Mouse (Mus musculus) left cerebral cortex, adult 18-20 months (tissue): ENCODE data around the gene Slc34a3. TPM values are rescaled to one million over a fixed set of nuclear protein-coding genes. Genes with fewer than 3 reads are reported as not detected.
A peak's percentile ranks its signal among the peaks of the same experiment; 100 is the strongest.

Experiments used
- DNase-seq, 2 experiments: peaks; one replicate each; pipeline ENCODE4 v3.0.0; 2021 to 2022; ENCODE audit warnings: low spot score in 2 of 2, mixed read lengths in 1 of 2
- total RNA-seq, 2 experiments: library from RNA; stranded (reverse); gene quantifications; 2 replicates each; pipeline ENCODE4 v1.2.3; 2021

Gene Slc34a3
- total RNA-seq, 2 experiments from 2014 or later, result not detected

- no peak for DNase-seq
Observed at GRCm38 (mm10) chr2:25252331-25252730, 18.2 kb upstream of the Slc34a3 start.

GRCm38 (mm10) chr2:25246183-25247072, 12.3 kb upstream of the Slc34a3 start, which contains the start of gene AL732309.1:
Gene AL732309.1, minus strand, starts transcription at chr2:25246863.
- DNase-seq, result no peak

- no peak for DNase-seq
Observed at GRCm38 (mm10) chr2:25244144-25244543, 10.0 kb upstream of the Slc34a3 start.

- DNase-seq, result no peak
Observed at GRCm38 (mm10) chr2:25243342-25243741, 9.2 kb upstream of the Slc34a3 start.

GRCm38 (mm10) chr2:25242101-25242506, 7.9 kb upstream of the Slc34a3 start, which contains the start of the genes Rnf208 and Cysrt1:
Gene Rnf208, plus strand, starts transcription at chr2:25242255.
Gene Cysrt1, minus strand, starts transcription at chr2:25242452.
- DNase-seq, result peak; percentile 45 to 62

- DNase-seq, result no peak
Observed at GRCm38 (mm10) chr2:25241438-25241775, 7.2 kb upstream of the Slc34a3 start.

- peak; percentile 69 to 75 for DNase-seq
Observed at GRCm38 (mm10) chr2:25240723-25241437, 6.7 kb upstream of the Slc34a3 start.

- DNase-seq, result no peak
Observed at GRCm38 (mm10) chr2:25240310-25240709, 6.1 kb upstream of the Slc34a3 start.

GRCm38 (mm10) chr2:25239766-25240165, 5.6 kb upstream of the Slc34a3 start:
- DNase-seq, result no peak

- no peak for DNase-seq
Observed at GRCm38 (mm10) chr2:25238106-25238505, 3.9 kb upstream of the Slc34a3 start.

- DNase-seq, result no peak
Observed at GRCm38 (mm10) chr2:25237522-25237921, 3.4 kb upstream of the Slc34a3 start.

- no peak for DNase-seq
Observed at GRCm38 (mm10) chr2:25236614-25237013, 2.5 kb upstream of the Slc34a3 start, which contains the start of gene Rnf224. Gene Rnf224, minus strand, starts transcription at chr2:25236787.

GRCm38 (mm10) chr2:25234551-25235220, 522 bp upstream of the Slc34a3 start:
- DNase-seq, result no peak

- no peak for DNase-seq
Observed at GRCm38 (mm10) chr2:25233421-25233820, 743 bp downstream of the Slc34a3 start.

GRCm38 (mm10) chr2:25231038-25231437, 3.1 kb downstream of the Slc34a3 start:
- DNase-seq, result no peak

- no peak for DNase-seq
Observed at GRCm38 (mm10) chr2:25230581-25230980, 3.6 kb downstream of the Slc34a3 start.

GRCm38 (mm10) chr2:25229582-25229981, 4.6 kb downstream of the Slc34a3 start:
- DNase-seq, result no peak

GRCm38 (mm10) chr2:25228995-25229530, 5.1 kb downstream of the Slc34a3 start:
- no peak for DNase-seq

- DNase-seq, result peak; percentile 79 to 81
Observed at GRCm38 (mm10) chr2:25228431-25228889, 5.7 kb downstream of the Slc34a3 start.

GRCm38 (mm10) chr2:25227406-25227805, 6.8 kb downstream of the Slc34a3 start:
- DNase-seq, result no peak

GRCm38 (mm10) chr2:25226864-25227263, 7.3 kb downstream of the Slc34a3 start:
- DNase-seq, result no peak
